Mouse (Mus musculus) liver, embryonic 12.5 days (tissue): ENCODE measurements around the gene Efhc1. TPM values are rescaled to one million over a fixed set of nuclear protein-coding genes. Genes with fewer than 3 reads are reported as not detected.

Source experiments
- ATAC-seq: fragments of 200-750 bp; cut with Nextera tagmentation; 2 replicates; pipeline ENCODE4 v1.8.0; 2017; ENCODE audit warnings: moderate number of reproducible peaks, mild to moderate bottlenecking, moderate library complexity
- H3K27ac ChIP-seq: fragments of 300-500 bp; sonication (generic); 2 replicates; pipeline ENCODE4 v1.5.1; 2016; ENCODE audit warnings: mild to moderate bottlenecking
- H3K27me3 ChIP-seq: fragments of 300-500 bp; sonication (generic); replicated peaks from 2 replicates; pipeline ENCODE4 v1.6.1; 2016; ENCODE audit warnings: mild to moderate bottlenecking, moderate library complexity
- H3K36me3 ChIP-seq: fragments of 300-500 bp; sonication (generic); 2 replicates; pipeline ENCODE4 v1.6.1; 2016; ENCODE audit warnings: mild to moderate bottlenecking, moderate library complexity
- H3K4me1 ChIP-seq: fragments of 300-500 bp; sonication (generic); 2 replicates; pipeline ENCODE4 v1.6.1; 2016
- H3K4me2 ChIP-seq: fragments of 300-500 bp; sonication (generic); 2 replicates; pipeline ENCODE4 v1.6.1; 2016; ENCODE audit warnings: mild to moderate bottlenecking, moderate library complexity
- H3K4me3 ChIP-seq: fragments of 300-500 bp; sonication (generic); 2 replicates; pipeline ENCODE4 v1.5.1; 2016; ENCODE audit warnings: mild to moderate bottlenecking, moderate library complexity
- H3K9ac ChIP-seq: fragments of 300-500 bp; sonication (generic); 2 replicates; pipeline ENCODE4 v1.6.1; 2016; ENCODE audit warnings: mild to moderate bottlenecking, moderate library complexity
- H3K9me3 ChIP-seq: fragments of 300-500 bp; sonication (generic); replicated peaks from 2 replicates; pipeline ENCODE4 v1.6.1; 2016; ENCODE audit warnings: mild to moderate bottlenecking, moderate library complexity
- WGBS: fragments of 180-500 bp; shearing (Covaris S2); methylation state at CpG from one replicate; pipeline ENCODE4 v1.1.7; 2016; ENCODE audit not compliant: insufficient replicate concordance; 5-methylcytosine and 5-hydroxymethylcytosine counted together
- polyA plus RNA-seq: library from polyadenylated mRNA; unstranded; fragments of >200 nt; fragmentation: Nextera tagmentation; extraction: Ambion mirVana; gene quantifications from 2 replicates; pipeline ENCODE4 v1.2.1, GENCODE M21; 2016

Efhc1 gene
- polyA plus RNA-seq, 1 experiment from 2014 or later = 0.62 TPM

GRCm38 (mm10) chr1:20951799-20952198, 373 bp downstream of the Efhc1 start:
- H3K4me1 ChIP-seq = peaks cover 17% of the 10 kb centered on the region
- H3K36me3 ChIP-seq = no peaks in the 10 kb centered on the region
- 8% methylated on average over 16 of the region's 16 CpGs for WGBS
- no peak overlapping the region for H3K27ac ChIP-seq
- H3K9me3 ChIP-seq = no peaks in the 10 kb centered on the region
- H3K4me3 ChIP-seq = peak overlapping the region; percentile 60
- peak overlapping the region; percentile 85 for H3K4me2 ChIP-seq
- H3K9ac ChIP-seq = peak overlapping the region; percentile 55; the same call in 1 of the 2 replicates
- H3K27me3 ChIP-seq = no peaks in the 10 kb centered on the region
- ATAC-seq = no peak

- H3K9me3 ChIP-seq = no peaks in the 10 kb centered on the region
- no peak overlapping the region for H3K4me2 ChIP-seq
- H3K4me1 ChIP-seq = peaks cover 17% of the 10 kb centered on the region
- H3K36me3 ChIP-seq = no peaks in the 10 kb centered on the region
- no peak for ATAC-seq
- no peak overlapping the region for H3K9ac ChIP-seq
- no peak overlapping the region for H3K27ac ChIP-seq
- WGBS = 70% methylated on average over 3 of the region's 3 CpGs
- H3K27me3 ChIP-seq = no peaks in the 10 kb centered on the region
- no peak overlapping the region for H3K4me3 ChIP-seq
These were observed 3.5 kb downstream of the Efhc1 start for GRCm38 (mm10) chr1:20954876-20955275.

DNA sequence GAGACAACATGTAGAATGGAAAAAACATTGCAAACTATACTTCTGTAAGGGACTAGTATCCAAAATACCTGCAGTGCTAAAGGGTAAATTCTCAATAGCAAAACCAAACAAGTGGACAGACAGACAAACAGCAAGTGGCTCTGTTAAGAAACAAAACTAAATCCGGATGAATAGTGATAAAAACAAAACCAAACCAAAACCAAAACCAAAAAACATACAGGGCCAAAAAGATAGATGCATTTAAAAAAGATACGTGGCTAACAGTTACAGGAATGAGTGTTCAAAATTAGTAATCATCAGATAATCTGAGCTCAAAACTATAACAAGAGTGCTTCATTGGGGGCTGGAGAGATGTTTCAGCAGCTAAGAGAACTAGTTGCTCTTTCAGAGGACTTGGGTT, 18.2 kb downstream of the Efhc1 start:
- 56% methylated on average over 2 of the region's 2 CpGs for WGBS

DNA sequence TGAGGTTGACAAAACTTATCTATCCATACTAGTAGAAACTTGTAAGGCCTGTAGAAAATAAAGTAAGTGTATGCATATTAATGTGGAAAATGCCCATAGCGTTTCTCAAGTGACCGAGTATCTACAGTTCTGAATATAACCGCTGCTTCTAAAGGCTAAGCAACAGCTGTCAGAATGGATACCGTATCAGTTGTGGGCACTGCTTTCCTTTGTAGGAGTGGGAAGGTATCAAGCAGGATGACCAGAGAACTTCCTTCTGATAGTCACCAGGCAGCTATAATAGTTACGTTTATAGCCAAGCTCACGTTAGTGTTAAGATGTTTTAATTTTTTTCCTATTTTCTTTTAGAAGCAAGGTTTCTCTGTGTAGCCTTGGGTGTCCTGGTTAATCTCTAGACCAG, 22.0 kb downstream of the Efhc1 start:
- 43% methylated on average over 6 of the region's 6 CpGs for WGBS
- ATAC-seq = no peak
- H3K4me2 ChIP-seq = no peak overlapping the region
- H3K27ac ChIP-seq = no peak overlapping the region
- H3K9me3 ChIP-seq = no peaks in the 10 kb centered on the region
- H3K4me3 ChIP-seq = no peak overlapping the region
- no peaks in the 10 kb centered on the region for H3K27me3 ChIP-seq
- H3K4me1 ChIP-seq = no peaks in the 10 kb centered on the region; the same call in 1 of the 2 replicates
- H3K36me3 ChIP-seq = no peaks in the 10 kb centered on the region
- H3K9ac ChIP-seq = no peak overlapping the region

More for the DNA sequence above, 18.2 kb downstream of the Efhc1 start:
- no peak for ATAC-seq
- no peak overlapping the region for H3K9ac ChIP-seq
- no peak overlapping the region for H3K4me3 ChIP-seq
- H3K4me2 ChIP-seq = no peak overlapping the region
- no peaks in the 10 kb centered on the region for H3K27me3 ChIP-seq
- H3K4me1 ChIP-seq = no peaks in the 10 kb centered on the region; the same call in 1 of the 2 replicates
- H3K9me3 ChIP-seq = no peaks in the 10 kb centered on the region
- no peaks in the 10 kb centered on the region for H3K36me3 ChIP-seq
- H3K27ac ChIP-seq = no peak overlapping the region

- no peaks in the 10 kb centered on the region for H3K36me3 ChIP-seq
- WGBS = 61% methylated on average over 9 of the region's 9 CpGs
- no peak for ATAC-seq
- H3K4me1 ChIP-seq = no peaks in the 10 kb centered on the region; the same call in 1 of the 2 replicates
- H3K27ac ChIP-seq = no peak overlapping the region
- H3K9ac ChIP-seq = no peak overlapping the region
- no peak overlapping the region for H3K4me3 ChIP-seq
- H3K9me3 ChIP-seq = no peaks in the 10 kb centered on the region
- no peak overlapping the region for H3K4me2 ChIP-seq
- H3K27me3 ChIP-seq = no peaks in the 10 kb centered on the region
These were observed 23.1 kb downstream of the Efhc1 start for GRCm38 (mm10) chr1:20974341-20975135.

GRCm38 (mm10) chr1:20980553-20980952, 29.1 kb downstream of the Efhc1 start:
- Histone ChIP-seq H3K27ac (no peak overlapping the region), H3K27me3 (no peaks in the 10 kb centered on the region), H3K4me3 (no peak overlapping the region), H3K9ac (no peak overlapping the region), H3K4me2 (no peak overlapping the region), H3K4me1 (no peaks in the 10 kb centered on the region), H3K9me3 (no peaks in the 10 kb centered on the region), H3K36me3 (no peaks in the 10 kb centered on the region)
- 59% methylated on average over 1 of the region's 1 CpGs for WGBS
- no peak for ATAC-seq

- Histone ChIP-seq H3K4me1 (peaks cover 5% of the 10 kb centered on the region; the same call in 1 of the 2 replicates), H3K27me3 (no peaks in the 10 kb centered on the region), H3K9ac (no peak overlapping the region), H3K4me3 (no peak overlapping the region), H3K4me2 (no peak overlapping the region), H3K36me3 (no peaks in the 10 kb centered on the region), H3K9me3 (no peaks in the 10 kb centered on the region), H3K27ac (no peak overlapping the region)
- ATAC-seq = no peak
- 73% methylated on average over 6 of the region's 6 CpGs for WGBS
These were observed 30.3 kb downstream of the Efhc1 start for GRCm38 (mm10) chr1:20981764-20982163.

DNA sequence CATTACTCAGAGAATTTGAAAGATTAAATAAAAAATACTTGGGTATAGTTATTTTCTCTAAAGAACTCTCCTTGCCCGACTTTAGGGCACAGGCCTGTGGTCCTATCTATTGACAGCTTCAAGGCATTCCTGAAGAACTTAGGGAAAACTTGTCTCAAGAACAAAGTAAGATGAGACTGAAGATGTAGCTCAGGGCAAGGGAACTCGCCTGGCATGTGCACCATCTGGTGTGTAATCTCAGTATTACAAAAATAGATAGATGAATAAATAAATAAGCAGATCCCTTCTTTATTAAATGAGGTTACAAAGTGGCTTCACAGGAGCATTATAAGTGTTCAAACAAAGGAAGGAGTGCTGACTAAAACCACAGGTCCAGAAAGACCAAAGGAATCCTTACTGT, 32.7 kb downstream of the Efhc1 start:
- ATAC-seq = no peak
- Histone ChIP-seq H3K4me3 (no peak overlapping the region), H3K9ac (no peak overlapping the region), H3K4me2 (no peak overlapping the region), H3K4me1 (peaks cover 5% of the 10 kb centered on the region; the same call in 1 of the 2 replicates), H3K9me3 (no peaks in the 10 kb centered on the region), H3K27ac (no peak overlapping the region), H3K36me3 (no peaks in the 10 kb centered on the region), H3K27me3 (no peaks in the 10 kb centered on the region)
- 53% methylated on average over 2 of the region's 2 CpGs for WGBS

GRCm38 (mm10) chr1:20984582-20984981, 33.2 kb downstream of the Efhc1 start:
- WGBS = 61% methylated on average over 4 of the region's 4 CpGs
- no peak for ATAC-seq
- H3K9me3 ChIP-seq = no peaks in the 10 kb centered on the region
- no peak overlapping the region for H3K27ac ChIP-seq
- H3K4me3 ChIP-seq = no peak overlapping the region
- H3K9ac ChIP-seq = no peak overlapping the region
- no peaks in the 10 kb centered on the region for H3K27me3 ChIP-seq
- no peak overlapping the region for H3K4me2 ChIP-seq
- H3K4me1 ChIP-seq = peaks cover 5% of the 10 kb centered on the region; the same call in 1 of the 2 replicates
- no peaks in the 10 kb centered on the region for H3K36me3 ChIP-seq

DNA sequence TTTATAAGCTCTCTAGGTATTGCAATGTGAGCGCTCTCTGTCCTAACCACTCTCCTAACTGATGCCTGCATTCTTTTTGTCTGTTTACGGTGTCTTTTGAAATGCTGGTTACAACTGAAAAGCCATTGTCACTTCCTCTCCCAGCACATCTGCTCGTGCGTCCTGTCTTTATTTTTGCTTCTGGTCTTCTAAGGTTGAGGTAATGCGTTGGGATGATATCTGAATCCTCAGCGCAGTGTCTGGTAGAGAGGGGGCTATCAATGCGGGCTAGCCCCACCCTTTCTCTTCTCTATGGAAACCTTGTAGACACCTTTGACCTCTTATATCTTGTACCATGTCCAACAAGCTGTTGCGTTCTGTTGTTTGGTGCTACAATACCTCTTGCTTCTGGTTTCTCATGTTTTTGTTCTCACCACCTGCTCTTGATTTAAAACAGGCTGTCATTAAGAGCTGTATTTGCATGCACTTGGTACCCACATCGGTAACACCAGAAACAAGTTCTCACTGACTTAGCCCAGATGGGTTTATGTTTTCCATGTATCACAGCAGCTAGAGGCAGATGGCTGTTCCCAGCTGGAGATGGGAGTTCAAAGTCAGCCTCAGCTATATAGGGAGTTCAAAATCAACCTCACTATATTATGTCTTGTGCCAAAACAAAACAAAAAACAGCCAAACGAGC, 35.1 kb downstream of the Efhc1 start:
- Histone ChIP-seq H3K4me3 (no peak overlapping the region), H3K36me3 (no peaks in the 10 kb centered on the region), H3K27ac (no peak overlapping the region), H3K4me1 (peaks cover 5% of the 10 kb centered on the region; the same call in 1 of the 2 replicates), H3K9me3 (no peaks in the 10 kb centered on the region), H3K27me3 (no peaks in the 10 kb centered on the region), H3K4me2 (no peak overlapping the region), H3K9ac (no peak overlapping the region)
- no peak for ATAC-seq
- 40% methylated on average over 10 of the region's 10 CpGs for WGBS

DNA sequence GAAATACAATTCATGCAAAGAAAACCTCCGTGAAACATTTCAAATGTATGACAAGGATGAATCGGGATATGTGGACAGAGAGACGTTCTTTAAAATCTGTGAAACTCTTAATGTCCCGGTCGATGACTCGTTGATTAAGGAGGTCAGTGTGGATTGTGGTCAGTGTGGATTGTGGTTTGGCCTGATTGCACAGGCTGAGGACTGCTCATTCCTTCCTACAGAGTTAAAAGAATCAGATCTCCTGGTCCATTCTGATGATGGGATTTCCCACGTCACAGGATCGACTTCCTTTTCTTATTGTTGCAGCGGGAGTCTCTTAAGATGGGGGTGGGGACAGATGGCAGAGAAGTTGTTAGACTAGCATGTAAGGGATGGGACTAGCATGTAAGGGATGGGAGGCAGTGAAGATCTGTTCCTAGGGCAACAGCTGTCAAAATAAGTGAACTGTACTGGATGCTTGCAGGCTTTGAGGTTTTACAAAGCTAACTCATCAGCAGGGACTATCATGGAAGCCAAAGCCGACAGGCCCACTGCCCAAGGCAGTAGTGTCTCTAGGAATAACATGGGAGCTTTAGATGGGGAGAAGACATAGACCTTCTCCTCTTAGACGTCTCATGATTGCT, 38.1 kb downstream of the Efhc1 start:
- no peak for ATAC-seq
- no peak overlapping the region for H3K27ac ChIP-seq
- WGBS = 62% methylated on average over 11 of the region's 11 CpGs
- H3K36me3 ChIP-seq = no peaks in the 10 kb centered on the region
- no peak overlapping the region for H3K9ac ChIP-seq
- H3K4me2 ChIP-seq = no peak overlapping the region
- no peaks in the 10 kb centered on the region for H3K9me3 ChIP-seq
- H3K4me1 ChIP-seq = peaks cover 11% of the 10 kb centered on the region
- no peaks in the 10 kb centered on the region for H3K27me3 ChIP-seq
- H3K4me3 ChIP-seq = no peak overlapping the region

DNA sequence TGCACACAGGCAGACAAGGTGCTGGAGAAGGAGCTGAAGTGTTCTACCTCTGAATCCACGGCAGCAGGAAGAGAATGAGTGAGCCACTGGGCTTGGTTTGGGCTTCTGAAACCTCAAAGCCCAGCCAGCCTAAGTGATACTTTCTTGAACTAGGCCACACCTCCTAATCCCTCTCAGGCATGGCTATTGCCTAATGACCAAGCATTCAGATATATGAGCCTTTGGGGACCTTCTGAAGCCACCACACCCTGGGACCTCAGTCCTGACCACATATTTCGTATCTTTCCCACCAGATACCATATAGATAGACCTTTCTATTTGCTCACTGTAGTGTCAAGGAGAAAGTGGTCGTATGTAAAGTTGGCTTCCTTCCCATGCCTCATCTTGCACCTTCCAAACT, 42.3 kb downstream of the Efhc1 start:
- 29% methylated on average over 3 of the region's 3 CpGs for WGBS
- Histone ChIP-seq H3K4me2 (no peak overlapping the region), H3K27me3 (no peaks in the 10 kb centered on the region), H3K36me3 (no peaks in the 10 kb centered on the region), H3K9ac (no peak overlapping the region), H3K4me3 (no peak overlapping the region), H3K9me3 (no peaks in the 10 kb centered on the region), H3K4me1 (peaks cover 7% of the 10 kb centered on the region; the same call in 1 of the 2 replicates), H3K27ac (no peak overlapping the region)
- no peak for ATAC-seq
